Mouse (Mus musculus) megakaryocyte-erythroid progenitor cell, adult 5-6 weeks (primary cell): ENCODE results near the gene Llcfc1. TPM values are rescaled to one million over a fixed set of nuclear protein-coding genes. Genes with fewer than 3 reads are reported as not detected.
A peak's percentile ranks its signal among the peaks of the same experiment; 100 is the strongest.

Experiments
- ATAC-seq: replicated peaks from 2 replicates; pipeline ENCODE4 v1.8.0; 2016; ENCODE audit warnings: mild to moderate bottlenecking, inconsistent platforms; ENCODE audit not compliant: severe bottlenecking, poor library complexity, low FRiP score, low TSS enrichment
- total RNA-seq, 2 experiments: library from RNA; stranded (forward) in 1 of 2; stranded (reverse) in 1 of 2; fragments of 200-1000, 215-1000 nt in 1 of 2; fragments of >200 nt in 1 of 2; fragmentation: Nextera tagmentation in 1 of 2; gene quantifications; 2 replicates each; pipeline ENCODE4 v1.2.3; 2014 to 2017

The Llcfc1 gene
- total RNA-seq (2014; fragmentation: Nextera tagmentation) (not detected in 2 replicates), total RNA-seq (2017) (not detected in 2 replicates)

- ATAC-seq, result no peak
These were observed at the start of gene Llcfc1 for GRCm38 (mm10) chr6:41684131-41684530. Gene Llcfc1, plus strand, starts transcription at chr6:41684431.

DNA sequence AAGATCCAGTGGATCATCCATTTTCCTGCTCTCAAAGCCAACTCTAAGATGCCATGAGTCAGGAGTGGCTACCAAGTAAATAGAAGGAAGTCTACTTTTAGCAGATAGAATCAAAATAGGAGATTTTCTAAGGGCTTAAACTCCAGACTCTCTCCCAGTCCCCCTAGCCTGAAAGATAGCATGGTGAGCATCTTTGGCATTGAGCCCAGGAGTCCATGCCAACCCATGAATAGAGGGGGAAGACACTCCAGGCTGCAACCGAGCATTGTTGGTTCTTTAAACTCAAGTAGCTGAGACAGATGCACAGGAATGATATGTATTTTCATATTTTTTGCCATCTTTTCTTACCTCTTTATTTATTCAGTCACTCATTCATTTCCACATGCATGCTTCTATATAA, 49.0 kb upstream of the Llcfc1 start:
- 0 out of 2 replicates have a peak, but pooled peaks have one; percentile 8 for ATAC-seq

DNA sequence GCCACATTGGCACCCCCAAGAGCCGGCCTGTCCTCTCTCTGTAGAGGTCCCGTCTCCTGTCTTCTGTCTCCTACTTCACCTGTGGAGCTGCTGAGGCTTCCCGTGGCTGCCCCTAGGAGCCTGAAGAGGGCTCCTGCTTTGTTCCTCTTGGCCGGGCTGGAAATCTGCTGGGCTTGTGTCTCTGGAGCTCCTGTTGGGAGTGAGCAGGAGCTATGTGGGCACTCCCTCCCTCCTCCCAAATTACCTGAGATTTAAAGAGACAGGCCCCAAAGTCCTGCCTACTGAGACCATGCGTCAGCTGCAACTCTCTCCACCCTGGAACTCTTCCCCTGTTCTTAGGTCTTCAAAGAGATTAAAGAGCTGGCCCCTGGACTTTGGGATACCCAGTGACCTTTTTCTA, 48.1 kb upstream of the Llcfc1 start, which contains the start of gene Trpv6:
Gene Trpv6, minus strand, starts transcription at position 228 of the 400 bp plus-strand sequence.
- no peak for ATAC-seq

DNA sequence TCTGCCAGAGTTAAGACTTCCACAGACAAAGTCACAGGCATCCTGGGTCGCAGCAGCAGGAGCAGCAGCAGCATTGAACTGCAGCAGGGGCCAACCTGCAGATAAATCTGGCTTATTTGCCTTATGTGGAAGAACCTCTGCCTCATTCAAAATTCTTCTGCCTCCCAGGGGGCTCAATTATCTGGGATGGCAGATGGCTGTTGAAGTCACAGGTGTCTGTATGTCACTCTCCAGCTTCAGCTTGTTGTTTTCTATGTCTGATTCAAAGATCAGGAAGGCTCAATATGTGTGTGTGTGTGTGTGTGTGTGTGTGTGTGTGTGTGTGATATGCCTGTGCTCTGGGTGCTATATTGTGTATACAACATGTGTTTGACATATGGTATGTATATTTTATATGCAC, 46.8 kb upstream of the Llcfc1 start:
- ATAC-seq, result no peak

DNA sequence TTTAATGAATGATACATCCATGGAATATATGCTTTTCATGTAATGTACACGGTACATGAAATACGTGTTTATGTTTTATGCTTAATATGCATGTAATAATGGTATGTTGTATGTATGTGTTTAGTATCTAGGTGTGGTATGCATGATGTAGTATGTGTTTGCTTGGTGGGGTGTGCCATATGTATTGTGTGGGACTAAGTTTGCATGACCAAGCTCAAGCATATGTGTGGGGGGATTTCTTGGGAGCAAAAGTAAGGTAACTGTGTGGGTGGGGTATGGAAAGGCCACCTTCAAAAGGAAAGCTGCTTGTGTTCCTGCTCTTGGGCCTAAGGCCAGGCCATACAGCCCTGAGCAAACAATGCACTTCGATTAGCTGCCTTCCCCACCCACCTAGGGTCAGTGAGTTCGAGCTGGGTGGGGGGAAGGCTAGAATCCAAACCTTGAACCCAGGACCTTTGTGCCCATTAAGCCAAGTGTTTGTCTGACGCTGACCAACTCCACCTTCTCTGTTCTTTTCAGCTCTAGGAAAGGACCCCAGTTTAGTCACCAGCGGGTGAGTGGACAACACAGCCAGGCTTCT, 46.2 kb upstream of the Llcfc1 start:
- no peak for ATAC-seq

GRCm38 (mm10) chr6:41640449-41640848, 43.8 kb upstream of the Llcfc1 start:
- no peak for ATAC-seq

- ATAC-seq, result no peak
These were observed 42.9 kb upstream of the Llcfc1 start for GRCm38 (mm10) chr6:41641173-41641866.

- ATAC-seq, result no peak
These were observed 41.5 kb upstream of the Llcfc1 start for GRCm38 (mm10) chr6:41642765-41643164.

DNA sequence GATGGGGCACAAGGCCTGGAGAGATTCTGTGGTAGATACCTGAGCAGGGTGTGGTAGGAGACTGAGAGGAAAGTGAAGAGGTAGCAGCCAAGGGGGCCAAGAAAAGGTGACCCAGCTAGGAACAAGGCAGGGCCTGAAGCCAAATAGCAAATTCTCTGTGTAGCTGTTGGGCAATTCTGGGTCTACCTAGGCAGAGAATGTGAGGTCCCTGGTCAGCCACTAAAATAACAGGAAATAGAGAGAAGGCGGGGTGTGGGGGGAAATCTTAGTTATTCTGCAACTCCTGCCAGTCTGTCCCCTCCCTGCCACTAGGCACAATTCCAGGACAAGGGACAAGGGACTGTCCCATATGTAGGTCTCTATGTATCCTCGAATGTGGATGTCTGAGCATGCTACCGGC, 41.0 kb upstream of the Llcfc1 start:
- no peak for ATAC-seq

- ATAC-seq, result no peak
These were observed 38.0 kb upstream of the Llcfc1 start for GRCm38 (mm10) chr6:41646220-41646619.

DNA sequence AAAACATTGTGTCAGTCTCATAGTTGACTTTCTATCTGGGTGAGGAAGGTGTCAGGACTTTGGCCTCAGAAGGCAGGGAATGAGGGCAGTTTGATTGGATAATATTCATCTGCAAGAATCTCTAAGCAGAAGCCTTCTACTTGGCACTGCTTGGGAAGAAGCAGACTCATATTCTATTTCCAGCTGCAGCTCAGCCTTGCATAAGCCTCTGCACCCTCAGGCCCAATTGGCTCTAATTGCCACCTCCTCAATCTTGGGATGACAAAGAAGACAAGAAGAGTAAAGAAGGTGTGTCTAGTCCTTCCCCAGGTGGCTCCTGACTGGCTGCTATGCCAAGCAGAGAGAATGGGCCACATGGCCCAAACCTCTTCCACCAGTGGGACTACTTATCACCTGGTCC, 37.6 kb upstream of the Llcfc1 start:
- no peak for ATAC-seq

- no peak for ATAC-seq
These were observed 31.1 kb upstream of the Llcfc1 start for GRCm38 (mm10) chr6:41653173-41653572.

GRCm38 (mm10) chr6:41654648-41655047, 29.6 kb upstream of the Llcfc1 start:
- peak; percentile 66 for ATAC-seq

GRCm38 (mm10) chr6:41658487-41658886, 25.7 kb upstream of the Llcfc1 start:
- ATAC-seq, result peak; percentile 76

- ATAC-seq, result peak; percentile 96
These were observed 21.9 kb upstream of the Llcfc1 start for GRCm38 (mm10) chr6:41662320-41662719.

GRCm38 (mm10) chr6:41676530-41676929, 7.7 kb upstream of the Llcfc1 start:
- peak; percentile 44 for ATAC-seq

- no peak for ATAC-seq
These were observed 3.6 kb upstream of the Llcfc1 start, which contains the start of gene Trpv5 for GRCm38 (mm10) chr6:41680669-41681068. Gene Trpv5, minus strand, starts transcription at chr6:41680769.

- ATAC-seq, result no peak
These were observed 2.6 kb upstream of the Llcfc1 start for GRCm38 (mm10) chr6:41681656-41682055.

DNA sequence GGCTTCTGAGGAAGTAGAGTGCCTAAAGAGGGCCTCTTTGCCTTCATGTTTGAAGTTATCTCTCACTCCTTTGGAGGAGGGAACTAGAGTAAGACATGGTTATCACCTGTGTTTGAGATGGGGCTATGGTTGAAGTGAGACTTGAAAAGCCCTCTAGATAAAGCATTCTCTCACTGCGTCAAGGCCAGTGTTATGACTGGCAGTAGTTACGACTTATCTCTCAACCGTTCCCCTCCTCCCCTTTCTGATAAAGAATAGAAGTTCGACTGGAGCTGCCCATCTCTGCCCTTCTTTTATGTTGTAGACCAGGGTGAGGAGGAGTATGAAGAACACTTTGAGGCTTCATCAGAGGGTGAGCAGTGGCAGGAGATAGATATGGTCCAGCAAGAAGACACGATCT, 680 bp downstream of the Llcfc1 start:
- ATAC-seq, result peak; percentile 72

DNA sequence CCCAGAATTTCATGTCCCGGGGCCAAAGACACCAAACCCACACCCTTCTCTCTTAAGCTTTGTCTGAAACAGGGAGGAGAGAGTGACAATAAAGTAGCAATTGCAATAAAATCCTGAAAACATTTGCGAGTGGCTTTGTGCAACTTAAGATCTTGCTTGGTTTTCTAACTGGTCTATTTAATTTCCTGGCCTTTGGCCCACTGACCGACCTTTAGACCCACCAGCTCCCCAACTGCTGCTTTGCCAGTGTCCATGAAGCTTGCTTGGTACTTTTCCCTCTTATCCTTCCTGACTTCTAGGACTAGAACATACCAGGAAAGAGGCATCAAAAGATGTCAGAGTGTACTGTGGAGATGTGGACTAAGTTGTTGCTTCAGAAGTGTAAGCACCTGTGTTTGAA, 1.4 kb downstream of the Llcfc1 start:
- ATAC-seq, result no peak

GRCm38 (mm10) chr6:41692200-41692599, 8.0 kb downstream of the Llcfc1 start:
- no peak for ATAC-seq
